Mouse (Mus musculus) liver, embryonic 11.5 days (tissue): Measurements from ENCODE around the gene Gosr2. TPM values are rescaled to one million over a fixed set of nuclear protein-coding genes. Genes with fewer than 3 reads are reported as not detected.

Experiments used
- ATAC-seq: fragments of 200-750 bp; cut with Nextera tagmentation; replicated peaks from 2 replicates; pipeline ENCODE4 v1.8.0; 2017; ENCODE audit warnings: moderate number of reproducible peaks, mild to moderate bottlenecking, moderate TSS enrichment, moderate library complexity; ENCODE audit not compliant: low FRiP score
- DNase-seq: peaks from one replicate; pipeline ENCODE4 v3.0.0-alpha.2; 2017; ENCODE audit warnings: low spot score
- H3K27ac ChIP-seq: fragments of 300-500 bp; sonication (generic); 2 replicates; pipeline ENCODE4 v1.5.1; 2014; ENCODE audit warnings: mild to moderate bottlenecking, low read depth, low read length, control low read depth
- H3K27me3 ChIP-seq: fragments of 300-500 bp; sonication (generic); replicated peaks from 2 replicates; pipeline ENCODE4 v1.6.1; 2014; ENCODE audit warnings: low read length, mixed read lengths; ENCODE audit not compliant: control insufficient read depth, insufficient read depth
- H3K36me3 ChIP-seq: fragments of 300-500 bp; sonication (generic); 2 replicates; pipeline ENCODE4 v1.6.1; 2014; ENCODE audit warnings: mild to moderate bottlenecking, low read length, moderate library complexity, mixed read lengths; ENCODE audit not compliant: control insufficient read depth, insufficient read depth
- H3K4me1 ChIP-seq: fragments of 300-500 bp; sonication (generic); replicated peaks from 2 replicates; pipeline ENCODE4 v1.6.1; 2014; ENCODE audit warnings: low read length, mixed read lengths; ENCODE audit not compliant: control insufficient read depth, insufficient read depth
- H3K4me2 ChIP-seq: fragments of 300-500 bp; sonication (generic); 2 replicates; pipeline ENCODE4 v1.6.1; 2014; ENCODE audit warnings: mild to moderate bottlenecking, control low read depth, moderate library complexity
- H3K4me3 ChIP-seq: fragments of 300-500 bp; sonication (generic); 2 replicates; pipeline ENCODE4 v1.5.1; 2014; ENCODE audit warnings: low read depth, low read length, control low read depth
- H3K9ac ChIP-seq: fragments of 300-500 bp; sonication (generic); 2 replicates; pipeline ENCODE4 v1.6.1; 2014; ENCODE audit warnings: low read depth, low read length, control low read depth
- H3K9me3 ChIP-seq: fragments of 300-500 bp; sonication (generic); 2 replicates; pipeline ENCODE4 v1.6.1; 2016; ENCODE audit warnings: low read length, inconsistent platforms, mixed read lengths; ENCODE audit not compliant: control insufficient read depth
- WGBS: fragments of 180-500 bp; shearing (Covaris S2); extraction: QIAGEN DNeasy Blood & Tissue Kit; methylation state at CpG from one replicate; pipeline ENCODE4 v1.1.7; 2014; 5-methylcytosine and 5-hydroxymethylcytosine counted together
- polyA plus RNA-seq: library from polyadenylated mRNA; unstranded; fragments of >200 nt; fragmentation: Nextera tagmentation; extraction: Ambion mirVana; gene quantifications from 2 replicates; pipeline ENCODE4 v1.2.1, GENCODE M21; 2014

Gene Gosr2
- polyA plus RNA-seq, 1 experiment from 2014 or later, result 65.9 TPM

DNA sequence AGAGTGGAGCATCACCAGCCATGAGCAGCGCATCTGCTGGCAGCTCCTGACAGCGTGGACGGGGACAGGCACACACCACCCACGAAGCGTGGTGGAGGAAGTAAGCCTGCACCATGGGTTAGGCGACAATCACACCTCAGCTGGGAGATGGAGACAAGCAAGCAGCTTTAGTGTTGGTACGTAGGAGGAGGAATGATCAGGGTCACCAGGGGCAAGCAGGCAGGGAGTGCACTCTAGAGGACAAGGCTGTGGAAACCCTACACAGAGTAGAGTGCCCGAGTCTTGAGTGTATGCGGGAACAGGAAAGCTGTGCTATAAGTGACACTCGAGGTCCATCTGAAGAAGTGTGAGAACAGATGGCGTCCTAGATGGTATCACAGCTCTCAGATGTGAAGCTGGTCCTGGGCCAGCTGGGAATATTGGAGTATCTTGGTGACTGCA lies 26.7 kb upstream of the Gosr2 start:
- DNase-seq (no peak), ATAC-seq (no peak)
- WGBS, result 65% methylated on average over 11 of the region's 11 CpGs
- H3K4me2 ChIP-seq, result no peak overlapping the region
- H3K27me3 ChIP-seq, result peaks cover 1% of the 10 kb centered on the region; the same call in 1 of the 2 replicates
- H3K27ac ChIP-seq, result no peak overlapping the region
- no peak overlapping the region for H3K9ac ChIP-seq
- no peak overlapping the region for H3K4me3 ChIP-seq
- H3K36me3 ChIP-seq, result no peaks in the 10 kb centered on the region
- peaks cover 2% of the 10 kb centered on the region for H3K4me1 ChIP-seq
- H3K9me3 ChIP-seq, result no peaks in the 10 kb centered on the region

DNA sequence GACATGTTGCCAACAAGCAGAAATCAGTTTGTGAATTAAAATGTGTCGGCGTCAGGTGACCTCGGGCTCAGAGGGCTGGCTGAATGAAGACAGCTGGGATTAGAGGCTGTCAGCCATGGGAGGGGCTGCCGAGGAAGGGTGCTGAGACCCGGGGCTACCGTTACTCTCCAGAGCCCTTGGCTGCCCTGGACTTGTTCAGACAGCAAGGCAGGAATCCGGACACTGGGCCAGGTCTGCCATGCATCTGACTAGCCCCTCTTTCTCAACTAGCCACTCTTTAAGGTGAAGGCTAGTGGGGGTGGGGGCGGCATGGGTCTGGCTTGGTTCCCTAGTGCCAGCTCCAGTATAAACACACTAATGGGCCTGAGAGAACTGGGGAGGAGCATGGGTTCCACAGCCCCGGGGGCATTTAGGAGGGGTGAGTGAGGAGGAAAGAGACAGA lies 24.4 kb upstream of the Gosr2 start:
- Histone ChIP-seq H3K27ac (no peak overlapping the region), H3K4me1 (peaks cover 2% of the 10 kb centered on the region), H3K9ac (no peak overlapping the region), H3K9me3 (no peaks in the 10 kb centered on the region), H3K4me3 (no peak overlapping the region), H3K27me3 (no peaks in the 10 kb centered on the region; the same call in 1 of the 2 replicates), H3K4me2 (peak overlapping the region; percentile 25; the same call in 1 of the 2 replicates), H3K36me3 (no peaks in the 10 kb centered on the region)
- DNase-seq (no peak), ATAC-seq (no peak)
- WGBS, result 21% methylated on average over 9 of the region's 9 CpGs

DNA sequence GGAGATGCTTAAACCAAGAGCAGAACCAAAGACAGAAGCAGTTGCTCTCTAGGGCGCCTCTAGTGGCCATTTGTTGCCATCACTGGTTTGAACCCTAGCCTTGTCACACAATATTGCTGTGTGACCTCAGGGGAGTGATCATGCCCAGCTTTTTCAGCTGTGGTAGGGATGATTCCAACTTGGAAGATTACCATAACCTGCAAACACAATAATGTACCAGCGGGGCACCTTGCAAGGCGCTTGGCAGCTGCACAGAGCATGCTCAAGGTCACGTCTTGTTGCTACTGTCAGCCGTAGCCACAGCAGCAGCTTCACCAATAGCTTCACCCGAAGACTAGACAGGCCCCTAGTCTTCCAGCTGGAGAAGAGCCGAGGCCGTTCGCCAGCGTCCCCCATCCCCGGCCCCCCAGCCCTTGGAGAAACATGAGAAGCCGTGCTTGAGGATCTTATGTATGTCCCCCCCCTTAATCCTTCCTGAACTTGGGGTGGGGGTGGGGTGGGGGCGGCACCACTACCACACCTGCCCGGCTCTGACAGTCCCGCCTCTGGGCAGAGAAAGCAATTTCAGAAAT lies 23.9 kb upstream of the Gosr2 start:
- 35% methylated on average over 15 of the region's 15 CpGs for WGBS
- Histone ChIP-seq H3K9me3 (no peaks in the 10 kb centered on the region), H3K27ac (no peak overlapping the region), H3K4me1 (peaks cover 2% of the 10 kb centered on the region), H3K4me2 (peak overlapping the region; percentile 25), H3K4me3 (no peak overlapping the region), H3K27me3 (no peaks in the 10 kb centered on the region; the same call in 1 of the 2 replicates), H3K36me3 (no peaks in the 10 kb centered on the region), H3K9ac (no peak overlapping the region)
- no peak for DNase-seq
- no peak for ATAC-seq

DNA sequence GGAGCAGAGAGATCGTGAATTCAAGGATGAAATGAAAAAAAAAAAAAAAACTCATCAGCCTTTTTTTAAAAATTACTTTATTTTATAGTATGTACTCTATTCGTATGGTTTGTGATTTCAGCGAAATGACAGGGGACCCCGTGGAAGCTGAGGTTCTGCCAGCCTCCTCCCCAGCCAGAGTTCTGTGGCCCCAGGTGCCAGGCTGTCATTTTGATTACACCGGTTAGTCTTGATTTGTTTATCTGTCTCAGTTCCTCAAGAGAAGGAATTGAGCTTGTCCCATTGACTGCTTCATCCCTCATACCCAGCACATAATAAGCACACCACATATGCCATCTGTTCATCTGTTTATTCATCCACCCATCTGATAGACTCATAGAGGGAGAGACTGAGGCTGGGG lies 21.7 kb upstream of the Gosr2 start:
- H3K4me3 ChIP-seq, result no peak overlapping the region
- no peak overlapping the region for H3K27ac ChIP-seq
- no peaks in the 10 kb centered on the region; the same call in 1 of the 2 replicates for H3K27me3 ChIP-seq
- 80% methylated on average over 5 of the region's 5 CpGs for WGBS
- H3K36me3 ChIP-seq, result no peaks in the 10 kb centered on the region
- DNase-seq (no peak), ATAC-seq (no peak)
- no peaks in the 10 kb centered on the region for H3K9me3 ChIP-seq
- H3K4me1 ChIP-seq, result peaks cover 2% of the 10 kb centered on the region
- H3K9ac ChIP-seq, result no peak overlapping the region
- no peak overlapping the region for H3K4me2 ChIP-seq

DNA sequence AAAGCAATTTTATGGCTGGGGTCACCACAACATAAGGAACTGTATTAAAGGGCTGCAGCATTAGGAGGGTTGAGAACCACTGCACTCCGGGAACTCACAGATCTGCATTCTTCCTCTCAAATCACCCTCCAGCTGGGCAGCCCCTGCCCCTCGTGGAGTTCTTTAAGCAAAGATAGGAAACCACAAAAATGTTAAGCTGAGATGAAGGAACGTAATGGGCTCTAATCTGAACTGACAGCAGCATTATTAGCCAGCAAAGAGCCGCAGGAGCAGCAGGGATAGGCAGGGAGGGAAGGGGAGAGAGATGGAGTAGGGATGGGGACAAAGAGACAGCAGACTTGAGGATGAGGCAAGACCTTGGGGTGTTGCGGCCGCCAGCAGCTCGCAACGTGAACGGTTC lies 19.3 kb upstream of the Gosr2 start:
- no peak overlapping the region for H3K4me2 ChIP-seq
- ATAC-seq, result no peak
- peaks cover 2% of the 10 kb centered on the region for H3K4me1 ChIP-seq
- H3K4me3 ChIP-seq, result no peak overlapping the region
- no peak for DNase-seq
- H3K27ac ChIP-seq, result no peak overlapping the region
- no peaks in the 10 kb centered on the region for H3K9me3 ChIP-seq
- peaks cover 2% of the 10 kb centered on the region; the same call in 1 of the 2 replicates for H3K27me3 ChIP-seq
- no peak overlapping the region for H3K9ac ChIP-seq
- WGBS, result 31% methylated on average over 9 of the region's 9 CpGs
- no peaks in the 10 kb centered on the region for H3K36me3 ChIP-seq

DNA sequence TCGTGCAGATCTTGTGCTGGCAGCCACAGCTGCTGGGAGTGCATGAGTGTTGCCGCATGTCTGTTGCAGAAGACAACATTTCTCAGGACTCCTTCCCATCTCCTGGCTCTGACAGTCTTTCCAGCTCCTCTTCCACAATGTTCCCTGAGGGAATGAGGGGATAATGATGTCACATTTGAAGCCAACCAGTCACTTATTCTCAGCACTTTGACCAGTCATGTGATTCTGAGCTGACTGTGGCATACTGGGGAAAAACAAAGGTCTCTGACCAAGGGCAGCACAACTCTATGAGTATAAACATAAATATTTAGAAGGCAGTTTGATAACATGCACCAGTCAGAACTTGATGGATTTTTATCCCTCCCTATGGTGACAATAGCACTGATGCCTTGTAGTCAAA lies 16.4 kb upstream of the Gosr2 start:
- Histone ChIP-seq H3K36me3 (no peaks in the 10 kb centered on the region), H3K27me3 (0 out of 2 replicates have a peak, but pooled peaks cover 2% of the 10 kb centered on the region), H3K27ac (no peak overlapping the region), H3K9me3 (no peaks in the 10 kb centered on the region), H3K4me3 (no peak overlapping the region), H3K9ac (no peak overlapping the region), H3K4me2 (no peak overlapping the region), H3K4me1 (no peaks in the 10 kb centered on the region)
- 74% methylated on average over 2 of the region's 2 CpGs for WGBS
- ATAC-seq, result no peak
- no peak for DNase-seq

DNA sequence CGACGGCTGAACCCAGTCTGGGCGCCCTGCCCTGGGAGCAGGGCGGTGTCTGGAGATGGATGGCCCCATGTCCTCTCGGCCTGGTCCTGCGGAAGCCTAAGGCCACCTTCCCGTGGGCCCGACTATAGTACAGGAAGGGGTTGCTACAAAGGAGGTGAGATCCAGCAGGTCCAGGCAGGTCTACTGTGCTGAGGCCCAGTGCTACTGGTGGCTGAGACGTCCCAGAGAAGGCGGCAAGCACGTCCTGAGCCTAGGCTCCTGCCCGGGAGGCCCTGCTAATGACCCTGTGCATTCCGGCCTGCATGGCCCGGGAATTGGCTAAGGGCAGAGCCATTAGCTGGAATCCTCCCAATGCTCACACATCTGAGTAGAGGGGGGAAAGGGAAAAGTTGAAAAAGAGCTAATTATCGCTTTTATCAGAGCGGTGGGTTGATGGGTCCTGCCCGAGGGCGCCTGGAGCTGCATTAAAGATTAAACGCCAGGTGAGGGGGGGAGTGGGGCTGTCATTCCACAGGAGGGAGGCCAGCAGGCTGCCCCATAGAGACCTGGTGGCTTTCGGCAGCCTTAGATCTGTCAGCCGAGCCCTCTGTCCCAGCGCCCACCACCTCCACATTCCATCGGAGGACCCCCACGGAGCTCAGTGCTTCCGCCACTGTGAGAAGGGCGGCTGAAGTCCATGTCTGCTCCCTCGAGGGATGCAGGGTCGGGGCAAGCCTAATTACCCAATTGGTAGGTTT lies 14.3 kb upstream of the Gosr2 start:
- Histone ChIP-seq H3K4me2 (no peak overlapping the region), H3K36me3 (no peaks in the 10 kb centered on the region), H3K4me1 (no peaks in the 10 kb centered on the region), H3K9me3 (no peaks in the 10 kb centered on the region), H3K27me3 (0 out of 2 replicates have a peak, but pooled peaks cover 2% of the 10 kb centered on the region), H3K27ac (no peak overlapping the region), H3K9ac (no peak overlapping the region), H3K4me3 (no peak overlapping the region)
- 52% methylated on average over 28 of the region's 28 CpGs for WGBS
- DNase-seq (no peak), ATAC-seq (no peak)

DNA sequence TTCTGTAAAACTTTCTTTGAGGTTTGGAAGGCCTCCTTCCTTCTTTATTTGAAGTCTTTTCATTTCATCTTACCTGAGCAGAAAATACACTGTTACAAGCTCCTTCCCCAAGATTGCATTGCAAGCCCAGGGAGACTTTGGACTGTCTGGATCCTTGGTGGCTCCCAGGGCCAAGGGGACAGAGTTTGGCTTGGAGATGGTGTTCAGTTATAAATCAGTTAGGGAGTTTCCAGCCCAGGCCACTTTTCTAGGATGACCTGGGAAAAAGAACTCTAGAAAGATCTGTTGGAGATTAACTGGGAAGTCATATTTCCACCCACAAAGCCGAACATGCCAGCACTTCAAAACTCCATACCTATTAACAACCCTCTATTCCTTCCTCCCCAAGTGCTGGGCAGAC lies 12.3 kb upstream of the Gosr2 start:
- Histone ChIP-seq H3K27ac (no peak overlapping the region), H3K9ac (no peak overlapping the region), H3K27me3 (0 out of 2 replicates have a peak, but pooled peaks cover 2% of the 10 kb centered on the region), H3K9me3 (no peaks in the 10 kb centered on the region), H3K36me3 (no peaks in the 10 kb centered on the region), H3K4me1 (no peaks in the 10 kb centered on the region), H3K4me2 (no peak overlapping the region), H3K4me3 (no peak overlapping the region)
- ATAC-seq, result no peak
- 75% methylated on average over 1 of the region's 1 CpGs for WGBS
- no peak for DNase-seq

DNA sequence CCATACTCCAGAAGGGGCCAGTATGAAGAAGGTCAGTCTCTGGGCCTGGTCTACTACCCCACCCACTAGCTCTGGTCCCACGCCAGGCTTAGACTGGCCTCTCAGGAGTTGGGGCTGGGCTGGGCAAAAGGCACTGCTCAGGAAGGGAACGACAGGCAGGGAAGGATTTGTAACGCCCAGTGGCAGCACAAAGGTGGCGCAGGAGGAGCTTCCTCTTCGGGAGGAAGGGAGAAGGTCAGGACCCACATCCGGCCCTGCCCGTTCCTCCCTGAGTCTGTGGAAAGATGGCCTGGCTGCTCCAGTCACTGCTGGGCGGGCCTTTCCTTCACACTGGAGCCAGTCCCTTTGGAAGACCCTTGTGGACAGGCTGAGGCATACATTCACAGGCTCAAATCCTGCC lies 9.3 kb upstream of the Gosr2 start:
- WGBS, result 43% methylated on average over 8 of the region's 8 CpGs
- no peak overlapping the region for H3K9ac ChIP-seq
- H3K4me3 ChIP-seq, result no peak overlapping the region
- H3K27me3 ChIP-seq, result no peaks in the 10 kb centered on the region
- no peaks in the 10 kb centered on the region for H3K9me3 ChIP-seq
- no peak overlapping the region for H3K27ac ChIP-seq
- DNase-seq, result no peak
- H3K4me1 ChIP-seq, result no peaks in the 10 kb centered on the region
- no peak overlapping the region for H3K4me2 ChIP-seq
- H3K36me3 ChIP-seq, result 0 out of 2 replicates have a peak, but pooled peaks cover 2% of the 10 kb centered on the region
- ATAC-seq, result no peak
